Mouse (Mus musculus) 416B (cell line): ENCODE data around the gene Syn3.
"Not testable (repeated sequence)": the region's sequence is repeated elsewhere in the genome, so short reads cannot be mapped to it uniquely, and the experiment has no call there.

Source experiments
- DNase-seq: peaks from one replicate; pipeline ENCODE4 v3.0.0; 2011; ENCODE audit warnings: low read depth

The Syn3 gene

GRCm38 (mm10) chr10:86498673-86499391 lies at the start of gene Syn3:
Syn3 (minus strand) TSS chr10:86498896.
- DNase-seq, result no peak

- DNase-seq, result not testable (repeated sequence)
Observed at GRCm38 (mm10) chr10:86526357-86526874, 27.7 kb upstream of the Syn3 start.

DNA sequence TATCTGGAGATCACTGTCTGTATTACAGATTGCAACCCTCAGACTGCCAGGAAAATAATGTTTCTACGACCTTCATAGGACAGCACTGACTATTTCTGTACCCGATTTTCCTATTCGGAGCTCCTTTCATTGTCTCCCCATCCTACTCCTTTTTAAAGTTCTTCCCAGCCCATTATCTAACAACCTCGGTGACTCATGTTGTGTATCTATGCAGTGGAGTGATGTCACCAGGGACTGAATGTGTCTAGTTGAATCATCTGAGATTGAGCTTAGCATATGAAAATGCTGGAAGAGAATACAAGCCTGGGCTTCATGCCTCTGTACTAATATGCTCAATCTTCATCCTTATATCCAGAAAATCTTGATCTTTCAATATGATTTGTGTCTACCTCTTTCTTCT lies 15.1 kb upstream of the Syn3 start:
- DNase-seq, result no peak

DNA sequence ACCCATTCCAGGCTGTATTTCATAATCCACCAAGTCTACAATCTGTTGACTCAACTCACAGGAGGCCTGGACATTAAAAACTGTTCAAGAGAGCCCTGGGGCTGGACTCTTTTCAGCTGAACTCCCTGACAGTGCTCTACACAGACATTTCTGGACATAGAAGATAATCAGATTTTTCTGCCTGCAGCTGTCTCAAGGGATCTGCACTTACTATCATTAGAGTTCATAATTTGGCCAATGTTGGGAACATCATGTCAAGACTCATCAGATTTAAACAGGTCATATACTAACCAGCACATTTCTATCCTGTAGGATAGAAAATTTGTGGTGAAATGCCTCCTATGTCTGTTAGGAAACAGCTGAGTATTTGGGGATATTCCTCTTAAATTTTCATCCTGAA lies 12.2 kb upstream of the Syn3 start:
- no peak for DNase-seq

DNA sequence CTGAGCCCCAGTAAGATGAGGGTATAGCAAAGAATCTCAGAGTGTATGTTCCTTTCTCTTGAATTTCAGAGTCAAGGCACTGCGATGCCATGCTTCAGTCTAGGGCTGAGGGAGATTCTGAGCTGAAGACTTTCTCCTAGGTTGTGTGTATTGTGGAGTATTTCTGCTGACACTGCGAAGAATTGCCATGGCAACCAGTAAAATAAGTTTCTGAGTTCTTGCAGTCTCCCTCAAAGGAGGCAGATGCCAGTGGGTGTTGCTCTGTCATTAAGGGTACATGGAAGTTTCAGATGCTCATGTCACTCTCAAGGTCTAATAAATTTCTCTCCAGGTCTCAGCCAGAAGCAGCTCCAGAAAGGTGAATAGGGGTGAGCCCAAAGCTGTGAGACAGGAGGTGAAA lies 3.4 kb upstream of the Syn3 start:
- no peak for DNase-seq

- DNase-seq, result no peak
Observed at GRCm38 (mm10) chr10:86498051-86498672, 534 bp downstream of the Syn3 start.

DNA sequence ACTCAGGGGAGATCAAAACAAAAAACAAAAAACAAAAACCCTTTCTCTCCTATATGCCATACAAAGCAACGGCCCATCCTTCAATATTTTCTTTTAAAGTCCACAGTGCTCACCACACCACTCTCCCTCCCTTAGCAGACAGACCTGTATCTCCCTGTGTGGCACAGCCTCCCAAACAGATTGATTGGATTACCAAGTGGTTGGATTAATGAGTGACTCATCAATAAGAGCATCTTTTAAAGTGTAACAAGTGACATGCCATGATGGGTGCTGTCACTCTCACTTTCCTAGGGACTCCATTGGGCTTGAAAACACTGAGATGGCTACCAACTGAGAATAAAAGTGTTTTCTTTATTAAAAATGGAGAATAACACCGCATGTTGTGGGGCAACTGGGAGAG lies 2.8 kb downstream of the Syn3 start:
- DNase-seq, result no peak

DNA sequence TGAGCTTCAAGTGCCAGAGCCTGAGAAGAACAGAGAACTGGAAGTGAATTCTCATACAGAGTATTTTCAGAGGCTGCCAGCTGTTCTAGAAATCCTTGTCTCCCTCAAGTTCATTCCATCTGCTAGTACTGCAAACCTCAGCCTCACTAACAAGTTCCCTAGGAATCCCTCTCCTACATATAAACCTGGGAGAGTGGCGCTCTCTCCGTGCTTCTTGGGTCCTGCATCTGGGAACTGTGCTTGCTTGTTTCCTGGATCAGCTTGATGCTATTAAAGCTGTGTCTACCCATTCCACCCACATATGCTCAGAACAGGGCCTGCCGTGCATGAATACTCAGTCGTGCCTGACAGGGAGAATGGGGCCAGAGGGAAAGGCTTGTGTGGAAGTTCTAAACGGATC lies 5.6 kb downstream of the Syn3 start:
- DNase-seq, result no peak

- no peak for DNase-seq
Observed at GRCm38 (mm10) chr10:86492089-86492907, 6.4 kb downstream of the Syn3 start.

- DNase-seq, result no peak
Observed at GRCm38 (mm10) chr10:86491316-86492088, 7.2 kb downstream of the Syn3 start.

- DNase-seq, result no peak
Observed at GRCm38 (mm10) chr10:86488544-86488943, 10.2 kb downstream of the Syn3 start.

DNA sequence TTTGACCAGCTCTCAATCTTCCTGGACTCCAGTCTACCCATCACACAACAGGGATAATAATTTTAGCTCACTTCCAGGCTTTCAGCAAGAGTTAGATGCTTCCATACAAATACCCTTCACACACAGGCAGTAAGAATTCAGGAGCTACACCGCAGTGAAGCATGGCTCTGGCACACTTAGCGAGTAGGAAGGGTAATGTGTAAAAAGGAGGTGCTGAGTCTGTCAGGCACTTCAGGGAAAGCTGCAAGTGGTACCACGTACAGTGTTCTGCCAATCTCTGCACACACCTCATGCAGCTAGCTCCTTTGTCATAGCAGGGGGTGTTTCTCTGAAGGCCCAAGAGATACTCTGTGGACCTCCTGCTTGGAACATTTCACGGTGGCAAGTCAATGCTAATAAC lies 12.7 kb downstream of the Syn3 start:
- DNase-seq, result no peak

GRCm38 (mm10) chr10:86483968-86484367 lies 14.7 kb downstream of the Syn3 start:
- DNase-seq, result peak; percentile 41

DNA sequence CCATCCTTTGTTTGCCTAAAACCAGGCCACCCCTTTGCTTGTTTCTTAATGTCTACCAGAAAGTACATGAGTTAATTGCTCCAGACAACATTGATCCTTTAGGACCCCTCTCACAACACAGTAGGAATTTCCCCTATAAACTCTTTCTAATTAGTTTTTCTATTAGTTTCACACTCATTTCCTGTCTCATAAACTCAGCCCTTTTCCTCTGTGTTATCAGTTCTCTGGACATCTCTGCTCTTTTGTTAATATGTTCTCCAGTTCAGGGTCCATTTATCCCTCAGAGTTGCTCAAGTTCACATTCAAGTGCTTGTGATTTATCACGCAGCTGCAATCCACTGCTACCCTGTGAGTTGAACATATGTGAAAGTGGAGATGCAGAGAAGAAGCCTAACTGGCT lies 16.2 kb downstream of the Syn3 start:
- DNase-seq, result no peak

DNA sequence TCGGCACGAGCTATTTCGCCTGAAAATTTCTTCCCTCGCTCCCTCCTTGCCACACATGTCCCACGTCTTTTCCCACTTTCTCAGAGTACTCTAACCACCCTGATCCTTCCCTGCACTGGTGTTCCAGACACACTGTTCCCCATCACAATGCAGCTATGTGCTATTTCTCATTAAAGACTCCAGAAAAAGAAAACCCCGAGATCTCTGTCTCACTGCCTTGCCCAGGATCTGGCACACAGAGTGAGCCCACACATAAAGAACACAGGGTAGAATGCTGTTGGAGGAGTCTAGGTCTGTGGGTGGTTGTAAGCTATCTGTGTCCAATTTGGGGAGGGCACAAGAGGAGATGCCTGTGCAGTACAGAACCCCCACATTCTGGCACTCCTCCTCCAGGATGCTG lies 18.0 kb downstream of the Syn3 start:
- no peak for DNase-seq

GRCm38 (mm10) chr10:86479718-86480121 lies 19.0 kb downstream of the Syn3 start:
- no peak for DNase-seq

- no peak for DNase-seq
Observed at GRCm38 (mm10) chr10:86476720-86477119, 22.0 kb downstream of the Syn3 start.

- no peak for DNase-seq
Observed at GRCm38 (mm10) chr10:86475270-86475669, 23.4 kb downstream of the Syn3 start.

DNA sequence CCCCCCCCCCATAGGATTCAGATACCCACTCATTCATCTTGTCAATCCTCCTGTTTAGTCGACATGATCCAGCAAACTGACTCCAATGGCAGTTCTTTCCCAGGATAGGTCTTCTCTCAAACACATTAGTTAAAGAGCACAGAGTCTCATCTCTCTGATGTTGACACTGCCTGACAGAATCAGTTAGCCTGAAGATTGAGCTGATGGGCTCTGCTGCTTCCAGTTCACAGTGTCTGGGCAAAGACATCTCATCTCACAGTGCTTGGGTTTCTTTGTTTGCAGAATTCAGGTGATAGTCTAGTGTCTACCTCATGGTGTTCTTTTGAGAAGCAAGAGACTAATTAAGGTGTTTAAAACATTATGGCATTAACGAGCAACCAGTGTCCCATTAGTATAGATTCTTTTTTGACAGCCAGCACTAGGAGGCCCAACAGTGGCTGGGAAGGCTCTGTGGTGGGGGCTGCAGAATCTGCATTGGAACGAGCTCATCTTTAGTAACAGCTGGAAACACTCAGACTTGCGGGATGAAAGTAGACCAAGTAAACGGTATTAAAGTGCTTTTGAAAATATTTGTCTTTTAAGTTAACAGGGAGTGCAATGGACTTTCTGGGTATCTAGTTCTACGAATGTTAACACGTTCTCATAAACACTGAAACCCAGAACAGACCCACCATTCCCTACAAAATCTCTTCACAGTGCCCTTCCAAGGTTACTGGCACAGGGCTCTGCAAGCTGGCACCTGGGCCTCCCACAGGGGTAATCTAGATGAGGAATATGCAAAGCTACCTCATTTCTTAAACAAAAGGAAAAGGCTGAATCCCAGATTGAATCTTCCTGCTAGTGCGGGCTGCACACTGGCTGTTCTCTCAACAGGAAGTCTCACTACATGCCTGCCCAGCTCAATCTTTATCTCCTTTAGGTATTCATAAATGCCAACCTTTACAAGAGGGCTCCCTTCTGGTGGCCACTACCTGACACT lies 24.2 kb downstream of the Syn3 start:
- no peak for DNase-seq

DNA sequence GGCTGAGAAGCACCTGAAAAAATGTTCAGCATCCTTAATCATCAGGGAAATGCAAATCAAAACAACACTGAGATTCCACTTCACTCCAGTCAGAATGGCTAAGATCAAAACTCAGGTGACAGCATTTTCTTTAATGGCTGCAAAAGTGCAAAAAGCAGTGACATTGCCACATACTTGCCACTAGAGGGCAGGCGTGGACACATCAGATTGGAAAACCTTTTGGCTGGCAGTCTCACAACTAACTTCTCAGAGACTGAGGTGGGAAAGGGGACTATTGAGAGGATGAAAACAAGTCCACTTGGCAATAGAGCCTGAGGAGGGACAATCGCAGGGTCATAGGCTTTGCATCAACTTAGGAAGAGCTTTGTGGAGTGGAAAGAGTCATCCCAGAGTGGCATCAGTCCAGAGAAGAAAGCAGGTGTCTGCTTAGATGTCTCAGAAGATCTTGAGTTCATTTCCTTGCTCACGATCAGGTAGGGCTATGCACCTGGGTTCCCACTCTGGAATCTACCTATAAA lies 25.0 kb downstream of the Syn3 start:
- DNase-seq, result peak; percentile 47
